Mouse (Mus musculus): ENCODE data around the gene Rangrf. TPM values are rescaled to one million over a fixed set of nuclear protein-coding genes. Genes with fewer than 3 reads are reported as not detected.
"Not testable (repeated sequence)": the region's sequence is repeated elsewhere in the genome, so short reads cannot be mapped to it uniquely, and the experiment has no call there.

Gene Rangrf
- polyA plus RNA-seq, 1 experiment, result 29.7 TPM

DNA sequence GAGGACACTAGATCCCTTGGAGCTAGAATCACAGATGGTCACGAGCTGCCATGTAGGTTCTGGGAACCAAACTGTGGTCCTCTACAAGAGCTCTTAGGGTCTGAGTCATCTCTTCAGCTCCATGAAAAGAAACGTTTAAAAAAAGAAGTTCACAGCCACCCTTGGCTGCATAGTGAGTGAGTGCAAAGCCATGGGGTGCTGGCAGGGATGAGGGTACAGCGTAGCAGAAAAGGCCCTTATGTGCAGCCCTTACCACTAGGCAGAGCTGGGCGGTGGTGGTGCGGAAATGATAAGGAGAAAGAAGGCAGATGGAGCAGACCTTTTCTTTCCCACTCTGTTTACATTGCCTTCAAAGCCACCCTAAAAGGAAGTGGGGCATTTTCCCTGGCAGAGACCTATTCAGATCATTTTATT is 4.3 kb upstream of the Rangrf start:
- H3K4me1 ChIP-seq (ENCODE audit: control insufficient read depth, insufficient read depth, insufficient read length, low read length), result peaks cover 7% of the 10 kb centered on the region; the same call in 1 of the 2 replicates
- H3K36me3 ChIP-seq (ENCODE audit: control insufficient read depth, insufficient read depth, low read length), result no peaks in the 10 kb centered on the region
- H3K27me3 ChIP-seq (ENCODE audit: control insufficient read depth, insufficient read depth, low read length), result no peaks in the 10 kb centered on the region
- 25% methylated on average over 5 of the region's 5 CpGs for WGBS
- H3K27ac ChIP-seq (ENCODE audit: insufficient read depth, low read depth, low read length), result peak overlapping the region; percentile 46
- H3K4me3 ChIP-seq (ENCODE audit: low read depth, low read length), result no peak overlapping the region
- TF ChIP-seq CTCF (IDR thresholded peaks at IDR 0.05; ENCODE audit: extremely low read depth, insufficient read length, insufficient replicate concordance, low read depth, low read length) (no peak), POLR2A (IDR thresholded peaks at IDR 0.05; ENCODE audit: low read depth, low read length) (no peak)

DNA sequence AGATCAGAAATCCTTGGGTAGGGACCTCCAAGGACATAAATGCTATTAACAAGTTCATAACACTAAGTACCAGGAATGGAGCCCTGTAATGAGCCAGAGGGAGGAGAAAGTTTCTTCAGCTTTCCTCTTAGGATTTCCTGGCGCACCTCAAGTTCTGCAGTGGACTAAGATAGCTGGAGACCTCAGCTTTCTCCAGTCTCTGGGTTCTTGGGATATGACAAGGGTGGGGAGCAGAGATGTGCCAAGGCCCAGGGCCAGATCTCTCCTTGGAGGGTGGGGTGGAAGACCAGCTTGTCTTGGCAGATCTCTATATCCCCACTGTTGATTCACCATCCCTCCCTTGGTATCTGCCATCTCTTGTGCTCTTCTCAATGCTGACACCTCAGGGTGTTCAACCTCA is 616 bp upstream of the Rangrf start:
- no peak overlapping the region for H3K27ac ChIP-seq (ENCODE audit: insufficient read depth, low read depth, low read length)
- no peaks in the 10 kb centered on the region for H3K27me3 ChIP-seq (ENCODE audit: control insufficient read depth, insufficient read depth, low read length)
- H3K4me1 ChIP-seq (ENCODE audit: control insufficient read depth, insufficient read depth, insufficient read length, low read length), result peaks cover 17% of the 10 kb centered on the region
- no peak overlapping the region for H3K4me3 ChIP-seq (ENCODE audit: low read depth, low read length)
- WGBS, result 92% methylated on average over 1 of the region's 1 CpGs
- no peak for TF ChIP-seq POLR2A (IDR thresholded peaks at IDR 0.05; ENCODE audit: low read depth, low read length)
- TF ChIP-seq CTCF (IDR thresholded peaks at IDR 0.05; ENCODE audit: extremely low read depth, insufficient read length, insufficient replicate concordance, low read depth, low read length), result no peak
- H3K36me3 ChIP-seq (ENCODE audit: control insufficient read depth, insufficient read depth, low read length), result no peaks in the 10 kb centered on the region

DNA sequence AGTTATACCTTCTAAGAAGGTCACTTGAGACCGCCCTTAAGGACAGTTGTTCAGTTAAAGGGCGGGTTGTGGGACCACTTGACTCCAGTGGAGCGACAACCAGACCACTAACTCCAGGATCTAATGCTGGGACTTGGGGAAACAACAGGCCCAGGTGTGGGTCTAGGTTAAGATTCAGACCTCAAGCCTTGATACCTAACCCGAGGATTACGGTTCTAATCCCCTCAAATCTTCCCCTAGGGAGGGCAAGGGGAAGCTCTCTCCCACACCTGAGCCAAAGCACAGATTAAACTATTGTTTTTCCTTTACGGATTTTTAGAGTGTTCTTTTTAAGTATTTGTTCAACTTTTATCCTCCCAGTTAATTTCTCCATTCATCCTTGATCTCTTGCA is 930 bp downstream of the Rangrf start:
- Histone ChIP-seq H3K4me1 (ENCODE audit: control insufficient read depth, insufficient read depth, insufficient read length, low read length) (peaks cover 15% of the 10 kb centered on the region), H3K4me3 (ENCODE audit: low read depth, low read length) (peak overlapping the region; percentile 73), H3K27ac (ENCODE audit: insufficient read depth, low read depth, low read length) (no peak overlapping the region), H3K36me3 (ENCODE audit: control insufficient read depth, insufficient read depth, low read length) (no peaks in the 10 kb centered on the region), H3K27me3 (ENCODE audit: control insufficient read depth, insufficient read depth, low read length) (no peaks in the 10 kb centered on the region)
- TF ChIP-seq CTCF (IDR thresholded peaks at IDR 0.05; ENCODE audit: extremely low read depth, insufficient read length, insufficient replicate concordance, low read depth, low read length) (no peak), POLR2A (IDR thresholded peaks at IDR 0.05; ENCODE audit: low read depth, low read length) (no peak)
- 33% methylated on average over 6 of the region's 6 CpGs for WGBS

DNA sequence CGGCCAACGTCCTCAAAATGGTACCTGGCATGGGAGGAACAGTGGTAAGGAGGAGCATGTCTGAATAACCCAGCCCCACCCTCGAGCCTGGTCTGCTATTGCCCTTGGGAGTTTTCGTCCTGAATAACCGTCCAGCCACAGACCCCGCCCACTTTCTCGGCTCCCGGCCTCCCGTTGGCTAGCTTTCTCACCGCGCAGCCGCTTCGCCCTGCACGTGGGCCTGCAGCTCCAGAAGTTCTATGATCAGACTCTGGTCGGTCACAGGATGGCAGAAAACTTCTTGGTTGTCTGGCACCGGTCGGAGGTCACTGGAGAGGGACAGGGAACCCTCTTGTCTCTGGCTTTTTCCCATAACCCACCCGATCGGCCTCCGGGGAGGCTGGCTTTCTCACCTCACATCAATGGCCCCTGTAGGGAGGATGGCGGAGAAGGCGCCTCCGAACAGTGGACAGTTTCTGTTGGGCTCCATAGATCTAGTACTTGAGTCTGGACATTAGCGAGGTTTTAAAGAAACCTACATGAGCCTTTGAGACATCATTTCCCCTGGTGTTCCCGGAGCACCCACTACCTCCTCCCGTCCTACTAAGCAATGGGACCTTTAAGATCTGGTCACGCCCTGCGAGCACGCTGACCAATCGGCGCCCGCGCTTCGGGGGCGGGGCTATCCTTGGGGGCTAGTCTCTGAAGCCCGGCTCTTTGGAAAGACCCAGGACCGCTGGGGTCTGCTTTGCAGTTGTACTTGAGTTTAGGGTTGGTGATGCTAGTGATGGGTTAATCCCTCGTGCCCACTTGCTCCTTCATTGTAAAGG is 1.5 kb downstream of the Rangrf start:
- H3K27me3 ChIP-seq (ENCODE audit: control insufficient read depth, insufficient read depth, low read length); H3K36me3 ChIP-seq (ENCODE audit: control insufficient read depth, insufficient read depth, low read length): not testable (repeated sequence)
- 0 out of 2 replicates have a peak overlapping the region, but pooled peaks have one; percentile 18 for H3K27ac ChIP-seq (ENCODE audit: insufficient read depth, low read depth, low read length)
- peaks cover 18% of the 10 kb centered on the region for H3K4me1 ChIP-seq (ENCODE audit: control insufficient read depth, insufficient read depth, insufficient read length, low read length)
- under 1% methylated on average over 38 of the region's 38 CpGs for WGBS
- H3K4me3 ChIP-seq (ENCODE audit: low read depth, low read length), result peak overlapping the region; percentile 73

DNA sequence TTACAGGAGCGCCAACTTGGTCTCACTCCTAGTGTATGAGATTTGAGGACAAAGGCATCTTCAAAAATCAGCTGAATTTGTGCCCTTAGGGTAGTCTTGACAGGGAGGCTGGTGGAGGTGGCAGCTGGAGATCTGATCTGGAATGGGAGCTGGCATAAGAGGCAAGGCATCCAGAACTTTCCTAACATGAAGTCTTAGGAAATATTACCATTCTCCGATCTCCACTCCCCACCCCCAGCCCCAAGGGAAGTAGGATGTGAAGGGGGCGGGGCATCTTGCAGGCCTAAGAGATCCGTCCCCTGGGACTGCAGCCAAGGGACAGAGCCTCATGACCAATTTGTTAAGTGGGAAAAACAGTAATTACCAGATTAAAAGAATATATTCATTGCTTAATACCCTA is 4.8 kb downstream of the Rangrf start:
- Histone ChIP-seq H3K27ac (ENCODE audit: insufficient read depth, low read depth, low read length) (no peak overlapping the region), H3K4me3 (ENCODE audit: low read depth, low read length) (peak overlapping the region; percentile 12; the same call in 1 of the 2 replicates), H3K36me3 (ENCODE audit: control insufficient read depth, insufficient read depth, low read length) (no peaks in the 10 kb centered on the region), H3K4me1 (ENCODE audit: control insufficient read depth, insufficient read depth, insufficient read length, low read length) (peaks cover 19% of the 10 kb centered on the region), H3K27me3 (ENCODE audit: control insufficient read depth, insufficient read depth, low read length) (no peaks in the 10 kb centered on the region)
- no peak for TF ChIP-seq POLR2A (IDR thresholded peaks at IDR 0.05; ENCODE audit: low read depth, low read length)
- no peak for TF ChIP-seq CTCF (IDR thresholded peaks at IDR 0.05; ENCODE audit: extremely low read depth, insufficient read length, insufficient replicate concordance, low read depth, low read length)
- 61% methylated on average over 4 of the region's 4 CpGs for WGBS

DNA sequence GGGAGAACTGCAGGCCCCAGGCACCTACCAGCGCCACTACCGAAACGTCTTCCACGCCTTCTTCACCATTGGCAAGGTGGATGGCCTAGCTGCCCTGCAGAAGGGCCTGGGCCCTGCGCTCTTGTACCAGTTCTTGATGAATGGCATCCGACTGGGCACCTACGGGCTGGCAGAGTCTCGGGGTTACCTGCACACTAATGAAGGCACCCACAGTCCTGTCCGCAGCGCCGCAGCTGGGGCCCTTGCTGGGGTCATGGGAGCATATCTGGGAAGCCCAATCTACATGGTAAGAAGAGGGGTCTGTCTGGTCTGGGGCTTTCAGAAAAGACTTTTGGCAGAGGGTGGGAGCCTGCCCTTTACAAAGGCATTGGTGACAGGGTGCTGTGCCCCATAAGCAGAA is 6.2 kb downstream of the Rangrf start:
- Histone ChIP-seq H3K4me1 (ENCODE audit: control insufficient read depth, insufficient read depth, insufficient read length, low read length) (peaks cover 13% of the 10 kb centered on the region), H3K36me3 (ENCODE audit: control insufficient read depth, insufficient read depth, low read length) (no peaks in the 10 kb centered on the region), H3K4me3 (ENCODE audit: low read depth, low read length) (peak overlapping the region; percentile 15), H3K27ac (ENCODE audit: insufficient read depth, low read depth, low read length) (no peak overlapping the region), H3K27me3 (ENCODE audit: control insufficient read depth, insufficient read depth, low read length) (no peaks in the 10 kb centered on the region)
- WGBS, result 87% methylated on average over 11 of the region's 11 CpGs
- TF ChIP-seq CTCF (IDR thresholded peaks at IDR 0.05; ENCODE audit: extremely low read depth, insufficient read length, insufficient replicate concordance, low read depth, low read length), result no peak

DNA sequence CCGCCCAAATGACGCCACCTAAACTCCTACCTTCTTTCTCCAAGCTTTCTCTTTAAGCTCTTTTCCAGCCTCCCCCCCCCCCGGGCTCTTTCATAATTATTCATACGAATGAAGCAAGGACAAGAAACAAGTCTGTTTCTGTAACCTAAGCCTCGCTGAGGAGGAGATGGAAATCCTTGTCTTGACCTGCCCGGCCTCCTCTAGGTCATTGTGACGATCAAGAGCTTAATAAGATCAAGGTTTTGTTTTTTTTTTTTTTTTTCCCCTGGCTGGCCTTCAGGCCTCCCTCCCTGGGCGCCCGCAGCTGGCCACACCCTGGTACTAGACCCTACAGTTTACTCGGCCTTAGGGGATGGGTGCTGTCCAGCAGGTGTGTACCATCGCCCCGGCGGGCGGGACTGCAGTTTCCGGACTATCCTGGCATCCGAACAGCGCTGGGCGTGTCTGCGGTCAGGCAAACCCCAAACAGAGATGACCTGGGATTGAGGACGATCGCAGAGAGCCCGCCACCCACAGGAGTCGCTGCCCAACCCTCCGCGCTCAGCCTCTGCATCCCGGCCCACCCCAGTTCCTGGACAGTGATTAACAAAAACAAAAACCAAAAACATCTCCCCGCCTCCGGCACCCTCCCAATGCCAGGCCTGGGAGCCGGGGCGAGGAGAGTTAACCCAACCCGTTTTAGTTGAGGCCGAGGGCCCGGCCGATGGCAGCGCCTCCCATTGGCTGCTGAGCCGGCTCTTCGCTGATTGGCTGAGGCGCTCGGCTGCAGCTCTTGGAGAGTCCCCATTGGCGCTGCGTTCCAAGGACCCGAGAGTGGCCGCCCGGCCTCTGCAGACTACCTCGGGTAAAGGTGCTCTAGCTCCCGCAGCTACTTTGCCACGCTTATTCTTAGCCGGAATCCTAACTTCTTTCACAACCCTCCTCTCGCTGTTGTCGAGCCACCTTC is 7.4 kb downstream of the Rangrf start, which contains the start of gene Slc25a35:
Gene Slc25a35 (plus strand): TSS at position 795 of the 946 bp plus-strand sequence.
- Histone ChIP-seq H3K4me1 (ENCODE audit: control insufficient read depth, insufficient read depth, insufficient read length, low read length) (peaks cover 9% of the 10 kb centered on the region), H3K36me3 (ENCODE audit: control insufficient read depth, insufficient read depth, low read length) (no peaks in the 10 kb centered on the region), H3K27me3 (ENCODE audit: control insufficient read depth, insufficient read depth, low read length) (no peaks in the 10 kb centered on the region), H3K27ac (ENCODE audit: insufficient read depth, low read depth, low read length) (peak within 1 kb of the TSS; percentile 24), H3K4me3 (ENCODE audit: low read depth, low read length) (peak within 1 kb of the TSS; percentile 69)
- under 1% methylated on average over 50 of the region's 50 CpGs for WGBS
- no peak for TF ChIP-seq CTCF (IDR thresholded peaks at IDR 0.05; ENCODE audit: extremely low read depth, insufficient read length, insufficient replicate concordance, low read depth, low read length)
- no peak; the same call in 1 of the 2 replicates for TF ChIP-seq POLR2A (IDR thresholded peaks at IDR 0.05; ENCODE audit: low read depth, low read length)

All from small intestine, adult 2 months (tissue).